Mouse (Mus musculus) left cerebral cortex, adult 2 months (tissue): ENCODE measurements around the gene Cd200r1. TPM values are rescaled to one million over a fixed set of nuclear protein-coding genes. Genes with fewer than 3 reads are reported as not detected.
"Not testable (repeated sequence)": the region's sequence is repeated elsewhere in the genome, so short reads cannot be mapped to it uniquely, and the experiment has no call there.

Source experiments
- DNase-seq, 2 experiments: peaks; one replicate each; pipeline ENCODE4 v3.0.0; 2021 to 2022; ENCODE audit warnings: low spot score in 2 of 2, mixed read lengths in 1 of 2; ENCODE audit errors: extremely low spot score in 1 of 2
- H3K27ac ChIP-seq: fragments of 200-600 bp; 2 replicates; pipeline ENCODE4 v1.8.1; 2022
- H3K4me3 ChIP-seq: fragments of 200-600 bp; 2 replicates; pipeline ENCODE4 v1.8.1; 2022
- CTCF ChIP-seq: fragments of 200-600 bp; IDR thresholded peaks from 2 replicates; pipeline ENCODE4 v1.8.1; 2022; ENCODE audit warnings: antibody characterized with exemption, mild to moderate bottlenecking, moderate library complexity
- intact Hi-C: fragments of 180-260 bp; cut with DNase I; formaldehyde crosslinking; loops from one replicate; pipeline ENCODE4 v1.15.1; 2025
- total RNA-seq, 2 experiments: library from RNA; stranded (reverse); gene quantifications; 2 replicates each; pipeline ENCODE4 v1.2.3; 2021

The Cd200r1 gene
- total RNA-seq, 2 experiments from 2014 or later: 1.0 to 1.1 TPM

- no peak overlapping the region for H3K27ac ChIP-seq
- no peak overlapping the region for H3K4me3 ChIP-seq
- DNase-seq: no peak
- no peak for TF ChIP-seq CTCF
- intact Hi-C loops: no loop called here
Measured at GRCm38 (mm10) chr16:44820545-44820944, 55.0 kb downstream of the Cd200r1 start.

DNA sequence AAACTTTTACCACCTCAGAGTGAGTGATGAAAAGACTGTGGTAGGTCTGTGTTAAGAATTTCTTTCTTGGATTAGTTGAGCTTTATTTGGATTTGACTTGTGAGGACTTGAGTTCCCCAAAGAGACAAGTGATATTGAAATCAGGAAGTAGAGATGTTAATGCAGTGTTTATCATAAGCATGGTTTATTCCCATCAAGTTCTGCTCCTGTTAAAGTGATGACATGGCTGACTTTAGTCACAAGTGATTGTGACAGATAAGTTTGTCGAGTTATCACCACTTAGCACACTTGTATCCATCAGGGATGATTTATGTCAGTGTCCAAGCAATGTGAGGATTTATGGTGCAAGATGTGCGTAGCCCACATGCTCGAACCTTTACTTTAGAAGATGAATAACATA is 66.8 kb downstream of the Cd200r1 start:
- DNase-seq: no peak
- intact Hi-C loops: loop anchor here (5.0 kb wide), 1 partner anchor 45 kb away; no protein-coding TSS in a partner anchor
- H3K4me3 ChIP-seq: no peak overlapping the region
- no peak overlapping the region for H3K27ac ChIP-seq
- no peak for TF ChIP-seq CTCF

- DNase-seq: peak in 1 of 2 experiments; percentile 14
- intact Hi-C loops: loop anchor here (5.0 kb wide), 1 partner anchor 46 kb away; no protein-coding TSS in a partner anchor
- H3K4me3 ChIP-seq, H3K27ac ChIP-seq: not testable (repeated sequence)
Measured at GRCm38 (mm10) chr16:44833189-44833588, 67.7 kb downstream of the Cd200r1 start.

Other genes with a start within 250 kb of the Cd200r1 start
- gene Boc, start 206.8 kb upstream of the Cd200r1 start, total RNA-seq: 10 to 100 TPM; 18.7 to 20.0 TPM
- gene Nepro, start 41.4 kb upstream of the Cd200r1 start, total RNA-seq: 1 to 10 TPM; 4.8 to 5.0 TPM
- gene Gtpbp8, start 19.4 kb upstream of the Cd200r1 start, total RNA-seq: 10 to 100 TPM; 24.4 to 25.7 TPM
- gene Cd200r4, start 46.0 kb downstream of the Cd200r1 start, total RNA-seq: under 1 TPM; 0.23 to 0.32 TPM
- not detected for gene Cd200r2, start 101.4 kb downstream of the Cd200r1 start, total RNA-seq
- not detected for gene Cd200r3, start 177.9 kb downstream of the Cd200r1 start, total RNA-seq